Mouse (Mus musculus): ENCODE data around the gene Smim24. TPM values are rescaled to one million over a fixed set of nuclear protein-coding genes. Genes with fewer than 3 reads are reported as not detected.

The Smim24 gene
- total RNA-seq, 2 experiments from 2014 or later = 0.67 TPM; not detected in 1

- DNase-seq = peak; percentile 7
Observed at GRCm38 (mm10) chr10:81423476-81424245, 30.8 kb downstream of the Smim24 start.

GRCm38 (mm10) chr10:81424246-81425051, 31.6 kb downstream of the Smim24 start:
- DNase-seq = peak; percentile 88

GRCm38 (mm10) chr10:81425236-81425850, 32.5 kb downstream of the Smim24 start:
- peak; percentile 79 for DNase-seq

GRCm38 (mm10) chr10:81426081-81426671, 33.3 kb downstream of the Smim24 start:
- DNase-seq = peak; percentile 69

GRCm38 (mm10) chr10:81426897-81427296, 34.0 kb downstream of the Smim24 start:
- peak; percentile 82 for DNase-seq

- no peak for DNase-seq
Observed at GRCm38 (mm10) chr10:81427327-81427726, 34.5 kb downstream of the Smim24 start.

- DNase-seq = no peak
Observed at GRCm38 (mm10) chr10:81427804-81428506, 35.1 kb downstream of the Smim24 start.

- no peak for DNase-seq
Observed at GRCm38 (mm10) chr10:81428507-81428870, 35.6 kb downstream of the Smim24 start.

- peak; percentile 10 for DNase-seq
Observed at GRCm38 (mm10) chr10:81429092-81429491, 36.2 kb downstream of the Smim24 start.

- peak; percentile 85 for DNase-seq
Observed at GRCm38 (mm10) chr10:81429605-81430061, 36.8 kb downstream of the Smim24 start.

GRCm38 (mm10) chr10:81430141-81430830, 37.4 kb downstream of the Smim24 start:
- DNase-seq = peak; percentile 90

GRCm38 (mm10) chr10:81430831-81431525, 38.1 kb downstream of the Smim24 start:
- DNase-seq = peak; percentile 70

GRCm38 (mm10) chr10:81431526-81432168, 38.8 kb downstream of the Smim24 start:
- DNase-seq = peak; percentile 45

- DNase-seq = no peak
Observed at GRCm38 (mm10) chr10:81432169-81432867, 39.5 kb downstream of the Smim24 start.

GRCm38 (mm10) chr10:81432868-81433262, 40.0 kb downstream of the Smim24 start:
- DNase-seq = peak; percentile 93

GRCm38 (mm10) chr10:81433541-81434289, 40.9 kb downstream of the Smim24 start:
- peak; percentile 72 for DNase-seq

- DNase-seq = no peak
Observed at GRCm38 (mm10) chr10:81434361-81435263, 41.8 kb downstream of the Smim24 start.

All from gastrocnemius, postnatal 25 days (tissue).